Mouse (Mus musculus) myocyte (in vitro differentiated cells): ENCODE data around the gene St6galnac3. TPM values are rescaled to one million over a fixed set of nuclear protein-coding genes. Genes with fewer than 3 reads are reported as not detected.

Source experiments
- H3K27me3 ChIP-seq: one replicate; pipeline ENCODE4 v1.6.1; 2011; ENCODE audit not compliant: control insufficient read depth, insufficient read depth, insufficient read length
- H3K36me3 ChIP-seq: one replicate; pipeline ENCODE4 v1.6.1; 2011; ENCODE audit not compliant: control insufficient read depth, insufficient read depth
- H3K4me2 ChIP-seq: one replicate; pipeline ENCODE4 v1.6.1; 2011; ENCODE audit warnings: low read depth, control low read depth
- H3K4me3 ChIP-seq: one replicate; pipeline ENCODE4 v1.5.1; 2011; ENCODE audit warnings: mild to moderate bottlenecking, control low read depth, moderate library complexity
- H3K79me2 ChIP-seq: one replicate; pipeline ENCODE4 v1.6.1; 2011; ENCODE audit not compliant: control insufficient read depth, insufficient read depth
- H3ac ChIP-seq: one replicate; pipeline ENCODE4 v1.6.1; 2011; ENCODE audit not compliant: control insufficient read depth, insufficient read length
- CEBPB ChIP-seq: IDR thresholded peaks from 2 replicates; pipeline ENCODE4 v1.6.1; 2011; ENCODE audit warnings: mild to moderate bottlenecking, moderate library complexity; ENCODE audit not compliant: poor library complexity, insufficient read depth, severe bottlenecking
- E2F4 ChIP-seq: IDR thresholded peaks from one replicate; pipeline ENCODE4 v1.6.1; 2011; ENCODE audit warnings: mild to moderate bottlenecking, control low read depth, moderate library complexity; ENCODE audit not compliant: insufficient read depth
- MAX ChIP-seq: IDR thresholded peaks from one replicate; pipeline ENCODE4 v1.6.1; 2011; ENCODE audit warnings: low read depth, mild to moderate bottlenecking, control low read depth
- MYOD1 ChIP-seq, 3 experiments: IDR thresholded peaks; one replicate each; pipeline ENCODE4 v1.6.1; 2011; ENCODE audit warnings: control low read depth in 2 of 3, low read depth in 2 of 3, mild to moderate bottlenecking in 2 of 3, moderate library complexity in 1 of 3; ENCODE audit not compliant: insufficient read length in 2 of 3, control insufficient read depth in 1 of 3
- MYOG ChIP-seq, 3 experiments: IDR thresholded peaks; one replicate each; pipeline ENCODE4 v1.6.1; 2011; ENCODE audit warnings: control low read depth in 2 of 3, low read depth in 2 of 3, mild to moderate bottlenecking in 2 of 3; ENCODE audit not compliant: insufficient read length in 2 of 3, control insufficient read depth in 1 of 3, insufficient read depth in 1 of 3
- POLR2A ChIP-seq: IDR thresholded peaks from one replicate; pipeline ENCODE4 v1.6.1; 2011; ENCODE audit warnings: low read depth, mild to moderate bottlenecking, control low read depth, moderate library complexity; ENCODE audit not compliant: insufficient read length
- POLR2AphosphoS2 ChIP-seq: IDR thresholded peaks from one replicate; pipeline ENCODE4 v1.6.1; 2011; ENCODE audit warnings: low read depth, control low read depth; ENCODE audit not compliant: insufficient read length
- REST ChIP-seq: IDR thresholded peaks from one replicate; pipeline ENCODE4 v1.6.1; 2011; ENCODE audit warnings: mild to moderate bottlenecking, control low read depth, moderate library complexity; ENCODE audit not compliant: insufficient read depth, insufficient read length
- SRF ChIP-seq: IDR thresholded peaks from one replicate; pipeline ENCODE4 v1.6.1; 2011; ENCODE audit warnings: low read depth; ENCODE audit not compliant: control insufficient read depth, insufficient read length
- TCF12 ChIP-seq: IDR thresholded peaks from one replicate; pipeline ENCODE4 v1.6.1; 2011; ENCODE audit warnings: mild to moderate bottlenecking, control low read depth; ENCODE audit not compliant: poor library complexity, insufficient read depth, severe bottlenecking
- TCF3 ChIP-seq: IDR thresholded peaks from one replicate; pipeline ENCODE4 v1.6.1; 2011; ENCODE audit warnings: low read depth, control low read depth; ENCODE audit not compliant: insufficient read length
- USF1 ChIP-seq: IDR thresholded peaks from one replicate; pipeline ENCODE4 v1.6.1; 2011; ENCODE audit warnings: low read depth, mild to moderate bottlenecking, control low read depth, moderate library complexity
- polyA plus RNA-seq: library from polyadenylated mRNA; unstranded; fragments of >200 nt; fragmentation: generic; extraction: Trizol; gene quantifications from one replicate; pipeline ENCODE4 v1.2.1, GENCODE M21; 2012; ENCODE audit warnings: missing spikeins

St6galnac3 gene
- polyA plus RNA-seq, 1 experiment: not detected

DNA sequence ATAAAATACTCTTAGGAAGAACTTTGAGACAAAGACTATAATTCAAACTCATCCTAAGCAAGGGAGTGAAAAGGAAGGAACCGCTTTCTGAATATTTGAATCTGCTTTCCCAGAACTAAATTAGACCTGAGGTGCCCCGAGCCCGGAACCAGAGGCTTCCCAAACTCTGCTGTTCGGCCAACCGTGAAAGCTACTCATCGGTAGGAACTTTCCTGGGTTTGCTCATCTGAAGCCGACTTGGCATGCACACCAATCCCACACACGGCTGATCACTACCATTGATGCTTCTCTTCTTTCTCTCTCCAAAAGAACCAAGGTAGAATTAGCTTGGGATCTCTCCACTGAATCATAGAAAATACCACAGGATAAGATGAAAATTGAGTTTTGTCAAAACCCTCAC is 55.6 kb downstream of the St6galnac3 start:
- Histone ChIP-seq H3K79me2 (no peaks in the 10 kb centered on the region), H3K4me3 (no peak overlapping the region), H3K4me2 (no peak overlapping the region), H3K36me3 (no peaks in the 10 kb centered on the region), H3K27me3 (no peaks in the 10 kb centered on the region), H3ac (no peak overlapping the region)
- TF ChIP-seq CEBPB (no peak), POLR2A (no peak), TCF3 (no peak), POLR2AphosphoS2 (no peak), MYOG (IDR thresholded peaks at IDR 0.05; ENCODE audit: control insufficient read depth in 1 of 3, insufficient read depth in 1 of 3, insufficient read length in 2 of 3, low read depth in 2 of 3) (no peak), USF1 (no peak), MYOD1 (IDR thresholded peaks at IDR 0.05; ENCODE audit: control insufficient read depth in 1 of 3, insufficient read length in 2 of 3, low read depth in 2 of 3) (no peak)

DNA sequence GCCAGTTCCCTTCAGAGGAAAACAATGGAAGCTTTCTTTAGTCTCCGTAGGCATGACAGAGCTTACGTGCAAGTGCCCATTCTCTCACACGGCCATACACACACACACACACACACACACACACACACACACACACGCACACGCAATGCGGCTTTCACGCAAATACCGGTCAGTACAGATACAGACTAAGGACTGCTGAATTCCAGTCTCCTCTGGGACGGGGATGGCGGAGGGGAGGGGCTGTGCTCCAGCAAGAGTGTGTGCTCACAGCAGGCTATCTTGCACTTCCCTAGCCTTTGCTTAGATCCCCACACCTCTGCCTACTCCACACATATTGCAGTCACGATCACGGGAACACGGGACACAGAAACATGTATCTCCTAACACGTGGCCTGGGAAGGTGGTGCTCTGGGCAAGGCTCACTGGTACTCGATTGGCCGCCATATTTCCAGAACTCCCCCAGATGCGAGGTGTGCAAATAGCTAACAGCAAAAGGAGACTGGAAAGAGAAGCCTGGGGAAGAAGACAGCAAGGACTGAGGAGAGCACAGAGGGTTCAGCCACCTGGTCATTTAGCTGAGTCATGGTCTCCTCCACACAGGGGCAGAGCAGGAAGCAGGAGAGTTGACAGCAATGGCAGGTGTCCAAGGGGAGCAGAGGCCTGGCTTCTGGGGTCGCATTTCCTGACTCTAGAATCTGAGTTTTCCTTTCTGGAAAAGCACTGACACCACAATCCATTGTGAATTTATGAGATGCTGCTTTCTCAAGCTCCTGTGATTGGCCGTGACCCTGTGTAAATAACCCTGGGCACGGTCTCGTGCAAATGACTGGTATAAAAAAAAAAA is 56.3 kb downstream of the St6galnac3 start:
- Histone ChIP-seq H3K79me2 (no peaks in the 10 kb centered on the region), H3K27me3 (no peaks in the 10 kb centered on the region), H3K4me3 (no peak overlapping the region), H3K4me2 (no peak overlapping the region), H3K36me3 (no peaks in the 10 kb centered on the region), H3ac (no peak overlapping the region)
- TF ChIP-seq USF1 (no peak), SRF (no peak)

DNA sequence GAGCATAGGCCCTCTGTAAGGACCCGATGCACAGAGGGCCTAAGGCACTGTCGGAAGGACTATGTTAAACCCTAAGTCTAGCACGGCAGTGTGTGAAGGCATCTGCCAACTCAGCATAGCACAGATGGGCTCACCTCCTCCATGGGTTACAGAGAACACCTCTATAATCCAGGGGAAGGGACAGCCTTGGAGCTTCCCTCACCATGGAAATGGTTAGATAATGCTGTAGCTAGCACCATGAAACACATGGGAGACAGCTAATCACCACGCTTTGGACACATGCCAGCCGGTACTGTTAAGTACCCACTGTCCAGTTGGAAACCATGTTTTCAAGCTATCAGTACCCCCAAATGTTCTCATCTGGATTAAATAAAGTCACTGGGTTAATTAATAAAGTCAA is 60.3 kb downstream of the St6galnac3 start:
- Histone ChIP-seq H3ac (no peak overlapping the region), H3K27me3 (no peaks in the 10 kb centered on the region), H3K36me3 (no peaks in the 10 kb centered on the region), H3K4me3 (no peak overlapping the region), H3K4me2 (no peak overlapping the region), H3K79me2 (no peaks in the 10 kb centered on the region)
- TF ChIP-seq MYOD1 (IDR thresholded peaks at IDR 0.05; ENCODE audit: control insufficient read depth in 1 of 3, insufficient read length in 2 of 3, low read depth in 2 of 3) (no peak), USF1 (no peak), MAX (no peak), TCF12 (no peak), MYOG (IDR thresholded peaks at IDR 0.05; ENCODE audit: control insufficient read depth in 1 of 3, insufficient read depth in 1 of 3, insufficient read length in 2 of 3, low read depth in 2 of 3) (no peak), POLR2A (no peak), TCF3 (no peak), SRF (no peak), E2F4 (no peak), REST (no peak), POLR2AphosphoS2 (no peak), CEBPB (no peak)

DNA sequence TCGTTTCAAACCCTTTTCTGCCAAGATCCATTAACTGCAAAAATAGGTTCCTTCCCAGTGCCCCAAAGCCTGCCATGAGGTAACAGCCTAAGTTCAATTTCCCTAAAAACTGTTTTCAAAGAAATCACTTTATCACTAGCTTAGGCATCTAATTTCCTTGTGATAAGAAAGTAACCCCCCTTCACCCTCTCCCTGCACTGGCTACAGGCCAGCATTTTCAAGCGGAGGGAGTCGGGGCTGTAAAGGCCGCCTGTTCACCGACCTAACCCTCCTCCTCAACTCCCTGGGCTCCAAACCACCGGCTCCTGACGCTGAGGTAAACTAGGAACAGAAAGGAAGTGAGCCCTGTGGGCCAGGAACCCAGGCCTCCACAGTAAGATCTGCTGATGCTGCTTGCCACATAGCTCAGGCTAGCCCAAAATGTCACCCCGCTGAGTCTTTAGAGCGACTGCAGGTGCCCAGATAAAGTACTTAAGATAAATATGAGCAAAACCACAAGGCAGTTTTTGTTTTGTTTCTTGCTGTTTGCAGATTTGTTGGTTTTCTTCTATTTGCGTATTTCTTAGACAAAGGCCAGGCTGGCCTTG is 61.0 kb downstream of the St6galnac3 start:
- no peak overlapping the region for H3K4me2 ChIP-seq
- no peak overlapping the region for H3K4me3 ChIP-seq
- H3ac ChIP-seq: no peak overlapping the region
- no peaks in the 10 kb centered on the region for H3K27me3 ChIP-seq
- no peak for TF ChIP-seq CEBPB
- H3K36me3 ChIP-seq: no peaks in the 10 kb centered on the region
- H3K79me2 ChIP-seq: no peaks in the 10 kb centered on the region

DNA sequence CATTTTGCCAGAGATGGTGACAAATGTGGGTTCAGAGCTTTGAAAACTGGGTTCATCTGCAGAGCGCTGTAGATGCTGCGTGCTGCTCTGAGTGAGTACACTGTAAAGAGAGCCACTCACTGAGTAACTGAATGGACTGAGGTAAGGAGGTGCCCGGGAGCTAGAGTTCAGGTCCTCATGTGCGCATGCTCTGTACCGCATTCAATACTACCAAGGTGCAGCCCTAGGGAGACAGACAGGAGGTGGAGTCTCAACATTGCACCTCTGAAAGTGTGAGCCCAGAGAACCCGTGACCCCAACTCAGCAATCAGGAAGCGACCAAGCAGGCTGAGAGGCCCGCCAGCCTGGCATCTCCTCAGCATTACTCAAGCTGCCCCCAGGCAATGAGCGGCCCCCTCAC is 62.2 kb downstream of the St6galnac3 start:
- Histone ChIP-seq H3ac (no peak overlapping the region), H3K27me3 (no peaks in the 10 kb centered on the region)
- TF ChIP-seq TCF12: no peak
- no peak for TF ChIP-seq CEBPB

DNA sequence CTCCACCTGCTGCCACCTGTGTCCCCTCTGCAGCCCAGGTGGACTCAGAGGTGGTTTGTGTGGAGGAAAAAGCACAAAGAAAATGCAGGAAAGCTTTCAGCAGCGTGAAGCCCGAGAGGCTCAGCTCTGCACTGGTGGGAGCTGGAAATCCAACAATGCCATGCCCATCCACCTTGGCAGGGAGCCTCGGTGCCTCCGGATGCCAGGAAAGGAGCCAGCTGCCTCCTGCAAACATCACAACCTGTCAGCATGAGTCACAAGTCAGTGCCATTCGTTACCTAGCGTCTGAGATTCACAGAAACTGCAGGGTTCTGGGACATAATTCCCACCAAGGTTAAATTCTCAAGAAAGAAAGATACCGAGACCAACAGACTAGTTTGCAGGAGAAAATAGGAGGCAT is 63.0 kb downstream of the St6galnac3 start:
- Histone ChIP-seq H3K4me2 (no peak overlapping the region), H3K36me3 (no peaks in the 10 kb centered on the region), H3K79me2 (no peaks in the 10 kb centered on the region), H3K27me3 (no peaks in the 10 kb centered on the region), H3ac (no peak overlapping the region), H3K4me3 (no peak overlapping the region)
- TF ChIP-seq POLR2AphosphoS2 (no peak), USF1 (no peak), MYOG (IDR thresholded peaks at IDR 0.05; ENCODE audit: control insufficient read depth in 1 of 3, insufficient read depth in 1 of 3, insufficient read length in 2 of 3, low read depth in 2 of 3) (no peak), SRF (no peak), MYOD1 (IDR thresholded peaks at IDR 0.05; ENCODE audit: control insufficient read depth in 1 of 3, insufficient read length in 2 of 3, low read depth in 2 of 3) (no peak), REST (no peak), TCF3 (no peak)

More for the DNA sequence above, 62.2 kb downstream of the St6galnac3 start:
- H3K4me2 ChIP-seq: no peak overlapping the region
- H3K4me3 ChIP-seq: no peak overlapping the region
- no peaks in the 10 kb centered on the region for H3K79me2 ChIP-seq
- H3K36me3 ChIP-seq: no peaks in the 10 kb centered on the region
